Mouse (Mus musculus): ENCODE data around the gene Ngdn.

DNA sequence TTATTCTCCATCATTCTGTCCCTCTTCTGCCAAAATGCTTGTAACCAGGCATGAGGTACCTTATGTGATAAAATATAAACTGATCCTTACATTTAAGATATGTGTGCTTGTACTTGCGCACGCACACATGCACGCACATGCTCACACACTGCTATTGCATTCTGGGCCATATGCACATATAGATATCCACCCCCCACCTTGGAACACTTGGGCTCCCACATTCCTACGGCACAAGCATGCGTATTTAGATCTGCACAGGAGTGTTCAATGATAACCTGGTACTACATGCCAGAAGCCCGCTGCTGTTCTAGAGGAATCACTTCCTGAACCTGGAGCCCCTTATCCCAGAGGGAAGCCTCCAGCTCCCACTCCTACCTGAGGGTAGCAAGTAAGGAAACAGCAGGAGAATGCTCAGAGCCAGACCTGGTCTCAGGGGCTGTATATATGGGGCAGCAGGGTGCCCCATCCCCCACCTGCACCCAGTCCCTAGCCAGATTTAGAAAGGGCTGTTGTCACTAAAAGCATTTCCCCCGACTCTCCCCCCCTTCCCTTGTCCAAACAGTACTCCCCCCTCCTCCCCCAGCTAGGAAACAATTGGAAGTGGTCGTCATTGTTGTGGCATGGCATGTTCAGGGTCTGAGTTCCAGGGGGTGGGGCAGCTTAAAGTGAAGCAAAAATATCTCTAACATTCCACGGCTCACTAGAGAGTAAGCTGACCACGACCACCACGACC, 21.0 kb upstream of the Ngdn start, which contains the start of gene Myh7:
- no peak for TF ChIP-seq CTCF (conservative IDR thresholded peaks at IDR 0.05 in 1 of 2, IDR thresholded peaks at IDR 0.05 in 1 of 2; ENCODE audit: low read depth in 2 of 2, low read length in 2 of 2)
- TF ChIP-seq POLR2A (IDR thresholded peaks at IDR 0.05; ENCODE audit: low read depth, low read length): no peak
- no peak for TF ChIP-seq NRF1 (IDR thresholded peaks at IDR 0.05; ENCODE audit: low read depth, low read length)
- TF ChIP-seq USF1 (IDR thresholded peaks at IDR 0.05; ENCODE audit: low read depth, low read length): no peak
- no peak for TF ChIP-seq USF2 (conservative IDR thresholded peaks at IDR 0.05; ENCODE audit: low read depth, low read length)
- no peak for TF ChIP-seq GABPA (IDR thresholded peaks at IDR 0.05; ENCODE audit: insufficient replicate concordance, low read depth, low read length)
- no peak for TF ChIP-seq E2F4 (IDR thresholded peaks at IDR 0.05; ENCODE audit: insufficient replicate concordance, low read depth, low read length)
- no peak for TF ChIP-seq BHLHE40 (IDR thresholded peaks at IDR 0.05; ENCODE audit: low read depth, low read length)
- no peak for TF ChIP-seq KAT2A (IDR thresholded peaks at IDR 0.05; ENCODE audit: insufficient replicate concordance, low read length)
- TF ChIP-seq CHD2 (IDR thresholded peaks at IDR 0.05; ENCODE audit: low read length): no peak
- no peak for TF ChIP-seq NELFE (IDR thresholded peaks at IDR 0.05; ENCODE audit: low read depth, low read length)
- no peak for TF ChIP-seq SIN3A (IDR thresholded peaks at IDR 0.05; ENCODE audit: low read length)

Measured in CH12.LX (cell line).